Mouse (Mus musculus) erythroid progenitor cell, adult 5-6 weeks (primary cell): ENCODE results near the gene Gnas. TPM values are rescaled to one million over a fixed set of nuclear protein-coding genes. Genes with fewer than 3 reads are reported as not detected.
"Not testable (repeated sequence)": the region's sequence is repeated elsewhere in the genome, so short reads cannot be mapped to it uniquely, and the experiment has no call there.

Experiments
- ATAC-seq: replicated peaks from 2 replicates; pipeline ENCODE4 v1.8.0; 2016; ENCODE audit warnings: moderate number of reproducible peaks, mild to moderate bottlenecking, moderate TSS enrichment, inconsistent platforms; ENCODE audit not compliant: poor library complexity, low FRiP score, severe bottlenecking
- total RNA-seq, 2 experiments: library from RNA; stranded (forward) in 1 of 2; stranded (reverse) in 1 of 2; fragments of 150-400 nt in 1 of 2; fragments of 186-747, 209-891 nt in 1 of 2; gene quantifications; 2 replicates each; pipeline versions ENCODE4 v1.2.3 to v1.2.4; 2015 to 2017; ENCODE audit warnings: low replicate concordance in 2 of 2

Gene Gnas
- total RNA-seq, 2 experiments from 2014 or later, result 201 to 377 TPM

DNA sequence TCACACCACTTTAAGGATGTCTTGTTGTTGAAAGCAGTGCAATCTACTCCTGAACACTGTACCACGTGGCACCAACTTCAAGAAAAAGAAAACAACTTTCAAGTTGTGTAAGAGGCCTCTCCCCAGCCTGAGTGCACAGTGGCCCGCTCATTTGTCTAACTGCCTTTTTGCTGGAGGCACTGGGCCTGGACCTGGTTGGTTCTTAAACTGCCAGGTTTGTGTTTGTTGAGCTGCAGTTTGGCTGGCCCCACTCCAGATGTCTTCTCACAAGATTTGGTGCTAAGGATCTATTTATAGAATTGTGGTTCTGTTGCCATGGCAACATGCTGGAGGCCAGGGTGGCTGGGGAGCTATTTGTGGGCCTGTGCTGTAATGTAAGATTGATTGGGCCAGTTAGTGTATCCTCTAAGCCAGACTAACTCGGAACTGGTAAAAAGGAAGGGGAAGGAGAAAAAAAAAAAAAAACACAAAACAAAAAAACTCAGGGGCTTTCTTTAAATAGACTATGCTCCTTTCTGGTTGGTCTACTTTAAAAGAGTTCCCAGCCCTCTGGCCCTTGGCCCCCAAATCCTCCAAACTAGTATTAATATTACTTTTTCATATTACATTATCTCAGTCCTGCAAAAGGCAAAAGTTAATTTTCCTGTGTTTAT is 60.0 kb downstream of the Gnas start:
- ATAC-seq, result no peak

DNA sequence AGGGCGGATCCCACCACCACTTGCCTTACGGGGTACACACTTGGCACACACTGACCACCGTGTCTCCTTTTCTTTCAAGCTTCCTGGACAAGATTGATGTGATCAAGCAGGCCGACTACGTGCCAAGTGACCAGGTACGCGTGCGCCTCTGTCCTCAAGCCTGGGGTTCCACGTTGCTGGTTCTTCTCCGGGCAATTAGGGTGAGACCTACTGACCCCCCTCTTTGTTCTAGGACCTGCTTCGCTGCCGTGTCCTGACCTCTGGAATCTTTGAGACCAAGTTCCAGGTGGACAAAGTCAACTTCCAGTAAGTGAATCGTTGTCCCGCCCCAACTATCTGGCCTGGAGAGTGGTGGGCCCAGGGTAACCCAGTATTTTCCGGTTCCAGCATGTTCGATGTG is 60.9 kb downstream of the Gnas start:
- ATAC-seq, result no peak

DNA sequence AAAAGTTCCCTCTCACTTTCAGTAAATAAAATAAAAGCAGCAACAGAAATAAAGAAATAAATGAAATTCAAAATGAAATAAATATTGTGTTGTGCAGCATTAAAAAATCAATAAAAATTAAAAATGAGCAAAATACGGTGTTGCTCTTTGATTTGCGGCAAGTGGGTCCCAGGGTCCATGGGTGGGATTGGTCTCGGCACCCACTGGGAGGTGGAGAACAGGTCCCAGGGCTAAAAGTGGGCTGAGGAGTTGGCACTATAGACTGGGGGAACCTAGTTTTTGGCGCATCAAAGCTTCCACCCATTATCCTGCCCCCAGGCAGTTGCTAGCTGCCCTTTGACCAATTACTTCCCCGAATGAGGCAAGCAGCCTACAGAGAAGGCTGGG is 62.5 kb downstream of the Gnas start, which contains the start of gene Gm20721:
TSS of gene Gm20721 (minus strand) at position 101 of the 387 bp plus-strand sequence.
- no peak for ATAC-seq

DNA sequence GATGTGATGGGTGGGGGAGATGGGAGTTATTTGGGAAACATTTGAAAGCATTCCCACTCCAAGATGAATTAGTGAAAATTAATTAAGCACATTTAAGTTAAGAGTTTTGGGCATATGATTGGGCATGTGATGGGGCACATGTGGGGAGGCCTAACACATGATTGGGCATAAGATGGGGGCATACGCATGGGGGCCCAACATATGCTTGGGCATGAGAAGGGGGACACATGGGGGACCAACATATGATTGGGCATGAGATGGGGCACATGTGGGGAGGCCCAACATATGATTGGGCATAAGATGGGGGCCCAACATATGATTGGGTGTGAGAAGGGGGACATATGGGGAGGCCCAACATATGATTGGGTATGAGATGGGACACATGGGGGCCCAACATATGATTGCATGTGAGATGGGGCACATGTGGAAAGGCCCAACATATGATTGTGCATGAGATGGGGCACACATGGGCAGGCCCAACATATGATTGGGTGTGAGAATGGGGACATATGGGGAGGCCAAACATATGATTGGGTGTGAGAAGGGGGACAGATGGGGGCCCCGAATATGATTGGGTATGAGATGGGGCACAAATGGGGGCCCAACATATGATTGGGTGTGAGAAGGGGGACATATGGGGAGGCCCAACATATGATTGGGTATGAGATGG is 63.0 kb downstream of the Gnas start:
- not testable (repeated sequence) for ATAC-seq

DNA sequence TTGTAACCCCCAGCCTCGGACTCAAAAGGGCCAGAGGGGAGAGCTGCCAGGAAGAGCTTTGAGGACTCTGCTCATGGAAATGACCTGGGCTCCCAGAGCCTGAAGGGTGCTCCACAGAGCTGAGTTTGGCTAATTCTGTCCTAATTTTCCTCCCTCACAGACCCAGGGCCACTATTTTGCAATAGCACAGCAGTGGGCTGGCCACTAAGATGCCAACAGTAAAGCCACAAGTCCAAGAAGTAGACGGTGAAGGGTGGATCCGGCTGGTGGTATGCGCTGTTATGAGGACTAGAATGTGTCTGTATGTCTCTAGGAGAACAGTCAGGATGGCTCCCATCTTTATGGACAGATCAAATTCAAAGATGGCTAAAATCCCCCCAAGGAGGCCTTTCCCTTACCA is 74.4 kb downstream of the Gnas start:
- no peak for ATAC-seq

DNA sequence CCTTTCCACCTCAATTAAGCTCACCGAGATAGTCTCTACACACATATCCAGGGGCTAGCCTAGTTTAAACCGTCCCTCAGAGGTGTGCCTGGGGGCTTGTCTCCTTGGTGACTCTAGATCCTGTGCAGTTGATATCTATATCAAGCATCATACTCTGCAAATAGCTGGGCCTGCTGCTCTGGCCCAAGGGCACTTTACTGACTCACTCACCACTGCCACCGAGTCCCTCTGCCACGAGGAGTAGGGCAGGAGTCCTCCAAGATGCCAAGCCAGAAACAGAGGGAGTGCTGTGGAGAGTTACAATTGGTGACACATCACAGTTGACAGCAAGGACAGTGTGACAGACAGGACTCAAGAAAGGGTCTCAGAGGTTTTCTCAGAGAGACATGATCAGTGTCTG is 75.5 kb downstream of the Gnas start:
- no peak for ATAC-seq

DNA sequence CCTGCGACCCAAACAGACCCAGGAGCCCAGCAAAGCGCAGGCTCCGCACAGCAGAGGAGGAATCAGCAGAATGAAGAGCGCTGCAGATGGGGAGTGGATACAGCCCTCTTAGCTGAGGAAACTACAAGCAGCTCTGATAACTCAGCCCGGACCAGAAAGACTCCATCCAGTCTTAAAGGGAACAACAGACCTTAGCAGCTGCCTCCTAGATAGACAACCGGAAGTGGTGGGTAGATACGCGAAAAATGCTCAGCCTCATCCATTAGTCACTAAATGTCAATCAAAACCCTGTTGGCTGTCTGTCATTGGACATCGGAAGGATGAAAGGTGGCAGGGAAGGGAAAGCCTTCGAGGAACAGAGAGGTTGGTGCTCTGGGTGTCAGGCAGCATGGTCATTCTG is 82.5 kb downstream of the Gnas start:
- no peak for ATAC-seq

DNA sequence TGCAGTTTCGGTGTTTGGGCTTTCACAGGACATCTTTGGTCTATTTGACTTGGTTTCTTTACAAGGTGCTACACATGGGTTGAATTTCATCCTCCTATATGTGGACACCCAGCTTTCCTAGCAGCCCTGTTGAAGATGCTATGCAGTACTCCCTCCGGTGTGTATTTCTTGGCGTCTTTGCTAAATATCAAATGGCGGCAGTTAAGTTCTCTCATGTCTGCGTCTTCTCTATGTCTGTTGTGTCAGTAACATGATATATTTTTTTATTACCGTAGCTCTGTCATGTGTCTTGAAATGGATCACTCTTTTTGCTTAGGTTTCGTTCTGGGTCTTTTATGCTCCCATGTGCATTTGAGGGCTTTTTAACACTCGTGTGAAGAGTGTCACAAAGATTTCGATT is 96.9 kb downstream of the Gnas start:
- ATAC-seq, result no peak

DNA sequence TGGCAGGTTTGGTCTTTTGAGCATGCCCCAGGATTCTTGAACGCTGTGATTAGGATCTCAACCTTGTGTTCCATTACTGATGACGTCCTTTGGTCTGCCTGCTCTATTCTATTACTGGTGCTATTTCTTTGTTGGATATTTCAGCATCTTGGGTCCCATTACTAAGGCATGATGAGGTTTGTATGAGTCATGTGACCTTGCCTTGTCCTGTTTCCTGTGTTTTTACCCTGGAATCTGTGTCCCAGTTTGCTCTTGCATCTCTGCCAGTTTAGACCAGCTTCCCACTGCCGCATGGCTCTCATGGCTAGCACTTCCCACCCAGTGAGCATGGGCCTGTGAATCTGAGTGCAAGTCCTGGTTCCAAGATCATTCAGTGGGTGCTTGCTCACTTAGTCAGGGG is 107.8 kb downstream of the Gnas start:
- ATAC-seq, result no peak

DNA sequence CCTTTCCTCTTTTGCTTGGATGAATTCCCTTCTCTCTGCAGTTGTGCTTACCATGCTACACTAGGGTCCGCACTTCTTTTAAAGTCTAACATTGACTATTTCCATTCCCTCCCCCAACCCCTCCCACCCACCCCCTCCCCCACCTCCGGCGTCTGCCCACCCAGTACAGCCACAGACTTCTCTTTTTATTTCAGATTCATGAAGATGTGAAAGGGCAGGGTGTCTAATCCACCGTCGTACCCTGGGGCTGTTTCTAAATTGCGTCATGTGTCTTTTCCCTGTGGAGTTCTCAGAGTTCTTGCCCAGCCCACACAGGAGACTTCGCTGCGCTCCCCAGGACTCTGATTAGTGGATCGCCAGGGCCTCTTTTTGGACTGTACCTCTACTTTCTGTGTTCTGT is 108.4 kb downstream of the Gnas start:
- no peak for ATAC-seq

DNA sequence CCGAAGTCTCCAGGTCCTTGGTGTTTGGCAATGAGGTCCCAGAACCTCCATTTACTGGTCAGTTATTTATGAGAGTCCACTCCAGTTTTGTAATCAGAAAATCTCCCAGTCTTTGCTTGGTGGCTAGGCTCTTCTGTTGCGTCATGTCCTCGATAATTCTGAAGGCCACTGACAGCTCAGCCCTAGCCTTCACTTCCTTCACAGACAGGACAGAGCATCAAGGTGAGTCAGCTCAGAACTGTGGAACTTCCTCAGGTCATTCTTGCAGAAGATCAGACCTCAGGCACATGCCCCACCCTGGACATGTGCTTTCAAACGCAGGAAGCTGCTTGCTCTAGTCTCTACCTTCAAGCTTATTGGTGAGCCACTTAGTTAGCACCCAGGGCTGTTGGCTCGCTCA is 109.3 kb downstream of the Gnas start:
- ATAC-seq, result no peak

Other genes with a start within 250 kb of the Gnas start
- 9.4 and 26.8 TPM in 2 replicates for gene Stx16, start 208.0 kb upstream of the Gnas start, total RNA-seq (2015; ENCODE audit: low replicate concordance)
- gene Stx16, start 208.0 kb upstream of the Gnas start, total RNA-seq (2017; ENCODE audit: low replicate concordance), result 7.8 and 13.2 TPM in 2 replicates
- gene Npepl1, start 174.0 kb upstream of the Gnas start, total RNA-seq (2015; ENCODE audit: low replicate concordance), result 5.4 and 12.2 TPM in 2 replicates
- gene Npepl1, start 174.0 kb upstream of the Gnas start, total RNA-seq (2017; ENCODE audit: low replicate concordance), result 0.76 and 3.5 TPM in 2 replicates
- not detected in 2 replicates for gene Gm20721, start 62.4 kb downstream of the Gnas start, total RNA-seq (2015; ENCODE audit: low replicate concordance)
- gene Gm20721, start 62.4 kb downstream of the Gnas start, total RNA-seq (2017; ENCODE audit: low replicate concordance), result 0.61 and 11.9 TPM in 2 replicates
- gene Nelfcd, start 131.5 kb downstream of the Gnas start, total RNA-seq (2015; ENCODE audit: low replicate concordance), result 88.0 and 149 TPM in 2 replicates
- 77.8 and 90.2 TPM in 2 replicates for gene Nelfcd, start 131.5 kb downstream of the Gnas start, total RNA-seq (2017; ENCODE audit: low replicate concordance)
- 43.2 TPM in 2 replicates for gene Ctsz, start 154.7 kb downstream of the Gnas start, total RNA-seq (2015; ENCODE audit: low replicate concordance)
- 33.8 and 34.8 TPM in 2 replicates for gene Ctsz, start 154.7 kb downstream of the Gnas start, total RNA-seq (2017; ENCODE audit: low replicate concordance)
- 5.4 TPM in 1 of 2 replicates, not detected in the other for gene Tubb1, start 166.4 kb downstream of the Gnas start, total RNA-seq (2015; ENCODE audit: low replicate concordance)
- 2.0 and 2.3 TPM in 2 replicates for gene Tubb1, start 166.4 kb downstream of the Gnas start, total RNA-seq (2017; ENCODE audit: low replicate concordance)
- gene Atp5e, start 179.8 kb downstream of the Gnas start, total RNA-seq (2015; ENCODE audit: low replicate concordance), result 201 and 204 TPM in 2 replicates
- 130 and 183 TPM in 2 replicates for gene Atp5e, start 179.8 kb downstream of the Gnas start, total RNA-seq (2017; ENCODE audit: low replicate concordance)
- gene Prelid3b, start 188.8 kb downstream of the Gnas start, total RNA-seq (2015; ENCODE audit: low replicate concordance), result 43.6 and 51.5 TPM in 2 replicates
- gene Prelid3b, start 188.8 kb downstream of the Gnas start, total RNA-seq (2017; ENCODE audit: low replicate concordance), result 86.8 and 131 TPM in 2 replicates